Mouse (Mus musculus): ENCODE measurements around the gene Map1s.

The Map1s gene

DNA sequence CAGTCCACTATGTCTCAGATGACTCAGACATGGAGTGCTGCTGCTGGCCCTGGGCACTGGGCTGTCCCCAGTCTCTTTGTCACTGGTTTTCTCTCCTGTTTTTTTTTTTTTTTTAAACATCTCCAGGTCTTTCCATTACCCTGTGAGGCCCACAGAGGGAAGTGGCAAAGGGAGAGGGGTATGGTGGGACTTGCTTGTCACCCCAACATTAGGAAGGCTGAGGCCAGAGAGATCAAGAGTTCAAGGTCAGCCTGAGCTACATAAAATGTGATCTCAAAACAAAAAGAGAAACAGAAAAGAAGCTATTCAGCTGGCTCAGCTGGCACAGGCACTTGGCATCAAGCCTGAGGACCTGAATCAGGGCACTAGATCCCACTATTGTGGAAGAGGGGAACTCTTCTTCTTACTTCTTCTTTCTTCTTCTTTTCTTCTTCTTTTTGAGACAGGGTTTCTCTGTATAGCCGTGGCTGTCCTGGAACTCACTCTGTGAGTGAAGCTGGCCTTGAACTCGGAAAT is 4.8 kb upstream of the Map1s start:
- no peak for DNase-seq

DNA sequence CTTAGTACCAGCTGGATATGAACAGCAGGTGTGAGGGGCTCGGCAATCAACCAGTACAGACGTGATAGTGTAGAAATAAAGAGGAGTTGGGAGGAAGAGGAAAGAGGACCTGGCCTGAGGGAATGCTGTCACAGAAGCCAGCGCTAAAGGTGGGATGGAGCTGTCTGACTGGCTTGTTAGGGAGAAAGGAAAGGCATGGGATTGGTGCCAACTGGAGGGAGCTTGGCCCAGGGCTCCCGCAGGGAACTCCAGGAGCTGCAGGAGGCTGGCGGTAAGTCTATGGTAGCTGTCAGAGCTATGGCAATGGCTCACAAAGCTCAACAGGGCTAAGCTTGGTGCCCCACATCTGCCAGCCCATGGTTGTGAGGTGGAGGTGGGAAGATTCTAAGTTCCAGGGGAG is 3.5 kb upstream of the Map1s start:
- no peak for DNase-seq

DNA sequence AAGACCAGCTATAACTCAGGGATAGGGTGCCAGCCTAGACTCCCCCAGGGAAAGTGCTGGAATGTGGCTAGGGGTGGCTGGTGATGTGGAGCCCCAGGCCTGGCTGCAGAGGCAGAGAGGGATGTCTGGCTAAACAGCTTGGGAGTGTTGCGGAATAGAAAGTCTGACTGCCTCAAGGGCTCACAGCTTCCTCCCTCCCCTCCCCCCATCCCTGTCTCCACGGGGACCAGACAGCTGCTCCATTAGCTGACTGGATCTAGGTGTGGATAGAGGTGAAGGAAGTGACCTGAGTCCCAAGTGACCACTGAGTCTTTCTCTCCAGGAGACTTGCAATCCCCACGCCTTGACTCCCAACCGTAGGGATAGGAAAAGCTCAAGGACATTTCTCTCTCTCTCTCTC is 2.6 kb upstream of the Map1s start:
- DNase-seq: no peak

DNA sequence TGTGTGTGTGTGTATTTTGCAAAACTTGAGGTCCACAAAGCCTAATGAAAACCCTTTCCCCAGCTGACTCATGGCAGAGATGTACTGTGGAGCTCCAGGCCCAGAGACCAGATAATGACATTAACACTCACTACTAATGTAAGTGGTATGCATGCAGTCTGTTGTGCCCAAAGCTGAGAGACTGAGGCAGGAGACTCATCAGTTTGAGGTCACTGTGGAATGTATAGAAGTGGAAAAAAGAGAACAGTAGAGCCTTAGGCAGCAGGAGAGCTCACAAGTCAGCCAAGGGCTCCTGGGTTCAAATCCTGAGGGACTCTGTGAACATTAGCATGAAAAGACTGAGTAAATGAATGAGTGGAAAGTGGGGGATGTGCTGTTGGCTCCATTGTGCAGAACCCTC is 2.1 kb upstream of the Map1s start:
- no peak for DNase-seq

DNA sequence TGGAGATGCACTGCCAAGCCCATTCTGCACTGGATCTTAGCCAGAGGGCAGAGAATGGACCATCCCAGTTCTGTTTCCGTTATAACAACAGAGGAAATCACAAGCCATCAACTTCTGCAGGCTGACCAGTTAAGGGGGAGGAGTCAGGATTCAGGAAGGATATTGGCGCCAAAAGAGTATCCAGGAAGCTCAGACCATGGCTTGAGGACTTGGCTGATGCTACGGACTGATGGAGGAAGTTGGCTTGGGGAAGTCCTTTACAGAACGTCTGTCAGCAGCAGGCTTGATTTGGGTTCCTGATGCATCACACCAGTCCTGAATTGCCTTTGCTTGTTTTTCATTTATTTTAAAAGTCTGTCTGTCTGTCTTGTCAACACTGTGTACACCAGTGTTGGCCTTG is 1.2 kb upstream of the Map1s start:
- DNase-seq: no peak

DNA sequence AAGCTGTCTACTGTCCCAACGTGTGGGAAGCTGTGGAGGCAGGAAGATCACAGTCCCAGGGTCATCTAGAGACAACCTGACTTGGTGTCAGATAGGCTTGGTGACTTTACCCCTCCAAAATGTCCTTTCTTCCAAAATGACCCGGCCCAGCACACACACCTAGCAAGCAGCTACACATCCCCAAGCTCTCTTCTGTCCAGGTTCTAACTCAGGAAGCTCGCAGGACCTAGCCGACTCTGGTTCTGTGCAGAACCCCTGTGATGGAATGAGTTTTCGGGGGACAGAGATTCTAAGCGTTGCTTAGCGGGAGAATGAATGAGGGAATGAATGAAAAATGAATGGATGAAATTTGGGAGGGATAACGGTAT is 285 bp upstream of the Map1s start:
- no peak for DNase-seq

DNA sequence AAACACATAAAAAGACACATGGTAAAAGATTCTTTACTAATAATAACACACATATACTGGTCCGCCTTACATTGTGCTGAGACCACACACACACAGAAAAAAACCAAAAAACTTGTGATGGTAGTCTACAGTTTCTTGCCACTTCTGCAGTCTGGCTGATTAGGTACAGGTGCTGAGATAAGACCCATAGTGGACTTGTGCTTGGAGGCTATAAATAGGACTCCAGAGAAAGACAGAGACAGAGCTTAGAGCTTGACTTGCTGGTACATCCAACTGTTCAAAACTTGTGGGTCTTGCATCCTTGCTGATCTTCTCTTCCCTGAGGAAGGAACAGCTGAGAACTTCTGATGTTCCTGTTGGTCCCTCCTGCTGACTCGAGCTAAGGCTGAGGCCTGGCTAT is 1.8 kb downstream of the Map1s start:
- no peak for DNase-seq

DNA sequence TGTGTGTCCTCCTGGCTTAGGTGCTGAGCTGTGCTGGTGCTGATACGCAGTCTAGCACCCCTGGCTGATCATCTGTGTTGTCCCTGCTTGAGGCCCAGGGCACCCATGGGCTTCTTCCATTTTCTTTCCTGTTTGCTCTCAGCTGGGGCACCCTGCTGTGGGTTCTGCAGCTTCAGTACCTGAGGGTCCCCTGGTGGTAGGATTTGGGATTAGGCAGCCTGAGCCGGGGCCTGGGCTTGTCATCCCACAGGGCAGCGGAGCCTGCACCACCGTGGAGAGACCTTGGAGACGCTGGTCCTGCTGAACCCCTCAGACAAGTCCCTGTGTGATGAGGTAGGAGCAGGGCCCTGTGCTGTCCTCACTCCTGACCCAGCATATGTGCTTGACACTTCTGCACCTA is 5.9 kb downstream of the Map1s start:
- no peak for DNase-seq

DNA sequence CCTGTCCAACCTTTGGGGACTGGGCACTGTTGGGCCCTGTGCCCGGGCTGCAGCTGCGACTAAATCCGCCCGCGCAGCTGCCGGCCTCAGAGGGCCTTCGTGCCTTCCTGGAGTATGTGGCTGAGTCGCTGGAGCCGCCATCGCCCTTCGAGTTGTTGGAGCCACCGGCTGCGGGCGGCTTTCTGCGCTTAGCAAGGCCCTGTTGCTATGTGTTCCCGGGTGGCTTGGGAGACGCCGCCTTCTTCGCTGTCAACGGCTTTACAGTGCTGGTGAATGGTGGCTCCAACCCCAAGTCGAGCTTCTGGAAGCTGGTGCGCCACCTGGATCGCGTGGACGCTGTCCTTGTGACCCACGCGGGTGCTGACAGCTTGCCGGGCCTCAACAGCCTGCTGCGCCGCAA is 7.2 kb downstream of the Map1s start:
- DNase-seq: no peak

DNA sequence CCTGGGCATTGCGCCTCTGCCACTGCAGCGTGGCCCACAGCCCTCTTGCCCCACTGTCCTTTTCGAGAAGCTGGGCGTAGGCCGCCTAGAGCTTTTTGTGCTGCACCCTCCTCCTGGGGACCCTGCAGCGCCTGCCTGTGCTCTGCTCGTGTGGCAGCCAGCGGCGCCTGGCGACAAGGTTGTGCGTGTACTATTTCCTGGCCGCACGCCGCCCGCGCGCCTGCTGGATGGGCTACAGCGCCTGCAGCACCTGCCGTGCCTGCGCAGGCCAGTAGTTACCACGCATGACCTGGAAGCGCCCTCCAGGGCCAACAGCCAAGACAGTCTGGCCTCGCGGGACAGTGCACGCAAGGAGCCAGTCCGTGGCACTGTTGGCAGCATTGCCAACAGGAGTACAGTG is 7.8 kb downstream of the Map1s start:
- DNase-seq: no peak

DNA sequence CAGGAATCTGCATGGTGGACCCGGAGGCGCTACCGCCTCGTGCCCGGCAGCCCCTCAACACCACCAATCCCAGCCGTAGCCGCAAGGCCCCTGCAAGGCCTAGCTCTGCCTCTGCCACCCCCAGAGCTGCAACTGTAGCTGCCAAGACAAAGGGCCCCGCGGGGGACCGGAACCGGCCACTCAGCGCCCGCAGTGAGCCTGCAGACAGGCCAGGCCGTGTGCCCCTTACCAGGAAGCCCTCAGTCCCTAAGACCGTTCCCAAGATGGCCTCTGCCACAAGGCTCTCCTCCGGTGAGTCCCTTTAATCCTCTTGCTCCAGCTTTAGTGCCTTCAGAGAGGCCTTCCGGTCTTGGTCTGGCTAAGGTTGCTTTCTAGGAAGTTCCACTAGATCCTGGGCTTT is 9.0 kb downstream of the Map1s start:
- no peak for DNase-seq

DNA sequence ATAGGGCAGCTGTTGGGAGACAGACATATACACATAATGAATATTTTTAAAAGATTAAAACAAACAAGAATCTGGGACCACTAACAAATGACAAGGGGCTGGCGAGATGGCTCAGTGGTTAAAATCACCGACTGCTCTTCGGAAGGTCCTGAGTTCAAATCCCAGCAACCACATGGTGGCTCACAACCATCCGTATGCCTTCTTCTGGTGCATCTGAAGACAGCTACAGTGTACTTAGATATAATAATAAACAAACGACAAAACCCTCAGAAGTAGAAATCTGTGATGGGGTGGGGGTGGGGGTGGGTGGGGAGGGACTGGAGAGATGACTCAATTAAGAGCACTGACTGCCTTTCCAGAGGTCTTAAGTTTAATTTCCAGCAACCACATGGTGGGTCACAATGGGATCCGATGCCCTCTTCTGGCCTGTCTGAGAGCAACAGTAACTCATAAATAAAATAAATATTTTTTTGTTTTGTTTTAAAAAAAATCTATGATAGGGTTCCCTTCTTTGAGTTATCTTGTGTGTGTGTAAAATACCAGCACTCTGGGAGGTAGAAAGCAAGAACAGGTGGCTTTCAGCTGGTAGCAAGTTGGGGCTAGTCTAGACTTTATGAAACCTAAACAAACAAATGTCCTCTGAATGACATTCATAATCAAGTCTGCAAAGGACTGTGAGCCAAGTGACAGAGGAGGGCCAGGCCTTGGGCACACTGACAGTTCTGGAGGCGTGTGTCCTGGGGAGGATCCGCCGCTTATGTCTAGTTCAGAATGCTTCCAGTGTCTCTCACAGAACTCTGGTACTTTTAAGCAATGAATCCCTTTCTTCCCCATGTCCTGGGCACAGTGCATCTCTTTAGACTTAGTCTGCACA is 14.6 kb downstream of the Map1s start:
- no peak for DNase-seq

DNA sequence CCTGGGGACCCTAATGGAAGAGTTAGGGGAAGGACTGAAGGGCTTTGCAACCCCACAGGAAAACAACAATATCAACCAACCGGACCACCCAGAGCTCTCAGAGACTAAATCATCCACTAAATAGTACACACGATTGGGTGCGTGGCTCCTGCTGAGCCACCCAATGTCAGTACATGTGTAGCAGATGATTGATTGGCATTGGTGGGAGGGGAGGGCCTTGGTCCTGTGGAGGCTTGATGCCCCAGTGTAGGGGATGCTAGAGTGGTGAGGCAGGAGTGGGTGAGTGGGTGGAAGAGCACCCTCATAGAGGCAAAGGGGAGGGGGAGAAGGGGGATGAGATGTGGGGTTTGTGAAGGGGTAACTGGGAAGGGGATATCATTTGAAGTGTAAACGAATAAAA is 18.4 kb downstream of the Map1s start:
- DNase-seq: no peak

DNA sequence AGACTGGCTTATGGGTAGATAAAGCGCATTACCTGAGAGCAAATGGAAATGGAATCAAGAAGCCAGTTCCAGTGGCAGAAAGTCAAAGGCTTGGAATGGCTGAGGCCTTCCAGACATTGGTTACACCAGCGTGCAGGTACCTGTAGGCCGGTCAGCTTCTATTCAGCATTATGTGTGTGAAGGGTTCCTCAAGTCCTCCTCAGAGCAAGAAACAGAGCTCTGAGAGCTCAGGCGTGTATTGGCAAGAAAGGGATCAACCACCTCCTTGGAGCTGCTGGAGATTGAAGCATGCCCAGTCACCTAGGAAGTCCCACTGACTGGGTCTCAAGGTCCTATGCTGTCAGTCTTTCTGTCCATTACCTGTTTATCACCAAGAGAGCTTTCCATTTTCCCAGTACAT is 20.0 kb downstream of the Map1s start:
- no peak for DNase-seq

DNA sequence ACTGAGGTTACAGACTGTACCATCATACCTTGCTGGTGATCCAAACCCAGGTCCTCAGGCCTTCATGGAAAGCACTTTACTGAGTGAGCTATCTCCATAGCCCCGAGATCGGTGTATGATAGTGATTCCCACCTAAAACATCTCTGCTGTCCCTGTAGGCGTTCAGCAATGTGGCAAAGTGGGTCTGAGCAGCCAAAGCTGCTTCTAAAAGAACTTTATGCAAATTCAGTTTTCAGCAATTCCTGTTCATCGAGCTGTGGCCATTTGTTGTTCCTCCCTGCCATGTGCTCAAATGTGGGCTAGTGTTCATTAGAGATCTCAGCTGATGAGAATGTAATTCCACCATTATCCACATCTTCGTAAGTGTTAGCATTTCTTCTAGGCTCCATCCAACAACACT is 20.7 kb downstream of the Map1s start:
- DNase-seq: no peak

DNA sequence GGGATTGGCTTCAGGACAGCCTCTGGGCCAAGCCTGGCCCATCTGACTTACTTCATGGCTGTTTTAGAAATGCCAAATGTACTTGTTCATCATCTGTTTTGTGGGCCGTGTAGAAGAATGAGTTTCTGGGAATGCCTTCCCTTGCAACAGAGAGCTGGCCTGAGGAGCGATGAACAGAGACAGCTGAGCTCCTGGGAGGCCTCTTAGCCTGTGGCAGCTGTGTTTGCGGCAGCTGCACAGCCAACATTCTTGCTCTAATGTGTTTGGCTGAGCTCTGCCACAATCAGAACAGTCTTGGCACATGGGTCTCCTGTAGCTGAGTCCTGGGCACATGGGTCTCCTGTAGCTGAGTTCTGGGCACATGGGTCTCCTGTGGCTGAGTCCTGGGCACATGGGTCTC is 22.4 kb downstream of the Map1s start:
- no peak for DNase-seq

DNA sequence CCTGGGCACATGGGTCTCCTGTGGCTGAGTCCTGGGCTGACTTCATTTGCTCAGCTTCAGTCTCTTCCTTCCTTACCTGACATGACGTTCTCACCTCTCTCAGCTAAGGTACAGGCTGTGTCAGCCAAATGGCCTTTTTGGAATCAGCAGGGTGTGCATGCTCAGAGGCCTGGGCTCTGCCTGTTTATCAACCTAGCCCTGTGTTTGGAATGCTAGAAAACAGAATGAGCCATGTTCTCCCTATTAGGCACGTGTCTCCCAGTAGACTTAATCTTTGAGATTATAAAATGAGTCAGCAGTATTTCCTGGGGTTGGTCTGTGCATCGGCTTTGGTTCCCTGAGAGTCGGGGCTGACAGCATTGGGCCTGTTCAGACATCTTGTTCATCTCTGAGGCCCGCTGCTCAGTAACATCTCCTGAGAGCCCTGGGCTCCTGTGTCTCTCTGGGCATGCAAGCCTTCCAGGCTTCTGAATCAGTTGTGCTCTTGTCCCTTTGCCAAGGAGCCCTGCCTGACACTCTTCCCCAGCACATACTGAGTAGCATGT is 23.1 kb downstream of the Map1s start:
- no peak for DNase-seq

DNA sequence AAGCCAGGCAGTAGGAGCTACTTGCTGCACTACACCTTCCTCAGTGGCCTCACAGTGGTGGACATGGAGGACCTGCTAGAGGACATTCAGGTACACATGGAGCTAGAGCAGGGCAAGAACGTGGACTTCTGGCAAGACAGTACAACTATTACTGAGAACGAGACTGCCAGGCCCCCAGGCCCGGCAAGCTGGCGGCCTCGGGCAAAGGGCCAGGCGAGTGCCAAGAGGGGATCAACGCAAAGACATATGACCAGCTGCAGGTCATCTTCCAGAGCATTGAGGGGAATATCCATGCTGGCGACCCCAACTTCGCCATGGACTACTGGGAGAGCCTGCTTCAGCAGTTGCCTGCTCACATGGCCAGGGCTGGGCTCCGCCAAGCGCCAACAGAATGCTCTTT is 26.0 kb downstream of the Map1s start:
- DNase-seq: no peak

DNA sequence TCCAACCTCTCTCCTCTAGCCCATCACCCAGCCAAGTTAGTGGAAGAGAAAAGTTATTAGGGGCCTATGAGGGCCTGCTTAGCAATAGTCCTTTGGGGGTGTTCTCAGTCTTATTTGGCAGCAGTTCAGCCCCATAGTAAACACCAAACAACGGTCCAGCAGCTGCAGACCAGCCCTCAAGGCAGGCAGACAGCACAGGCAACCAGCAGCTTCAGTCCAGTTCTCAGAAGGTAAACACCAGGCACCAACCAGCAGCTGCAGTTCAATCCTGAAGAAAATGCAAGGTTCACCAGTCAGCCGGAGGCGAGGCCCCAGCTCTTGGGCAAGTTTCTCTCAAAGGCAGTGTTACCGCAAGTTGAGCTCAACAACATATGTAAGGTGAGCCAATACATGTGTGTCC is 27.3 kb downstream of the Map1s start:
- no peak for DNase-seq

DNA sequence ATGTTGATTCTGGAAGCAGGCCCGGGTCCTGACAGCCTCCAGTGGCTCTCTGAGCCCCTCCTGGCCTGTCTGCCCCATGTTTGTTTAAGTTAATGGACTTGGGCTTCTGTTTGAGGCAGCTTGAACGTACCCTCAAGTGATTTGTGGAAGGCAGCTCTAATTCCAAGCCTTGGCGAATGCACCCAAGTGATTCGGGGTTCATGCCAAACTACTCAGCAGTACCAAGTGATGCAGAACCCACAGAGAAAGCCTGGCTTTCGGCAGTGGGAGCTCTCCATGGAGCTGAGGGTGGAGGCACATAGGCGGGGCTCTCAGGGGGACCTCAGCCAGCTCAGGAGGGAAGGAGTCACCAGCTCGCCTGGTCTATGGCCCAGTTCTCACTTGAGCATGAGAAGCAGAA is 29.1 kb downstream of the Map1s start:
- DNase-seq: no peak

DNA sequence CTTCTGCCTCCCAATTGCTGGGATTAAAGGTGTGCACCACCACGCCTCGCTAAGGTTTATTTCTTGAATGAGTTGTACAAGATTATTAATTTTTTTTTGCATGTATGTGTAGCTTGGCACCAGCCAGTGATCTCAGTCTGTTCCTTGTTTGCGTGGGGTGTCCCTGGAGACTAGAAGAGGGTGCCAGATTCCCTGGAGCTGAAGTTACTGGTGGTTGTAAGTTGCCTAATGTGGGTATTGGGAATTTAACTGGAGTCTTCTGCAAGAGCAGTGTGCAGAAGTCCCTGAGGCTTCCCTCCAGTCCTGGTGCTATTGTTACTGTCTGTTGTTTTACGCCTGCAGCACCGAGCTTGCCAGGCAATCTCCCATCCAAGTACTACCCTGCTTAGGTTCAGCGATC is 31.5 kb downstream of the Map1s start:
- DNase-seq: no peak

DNA sequence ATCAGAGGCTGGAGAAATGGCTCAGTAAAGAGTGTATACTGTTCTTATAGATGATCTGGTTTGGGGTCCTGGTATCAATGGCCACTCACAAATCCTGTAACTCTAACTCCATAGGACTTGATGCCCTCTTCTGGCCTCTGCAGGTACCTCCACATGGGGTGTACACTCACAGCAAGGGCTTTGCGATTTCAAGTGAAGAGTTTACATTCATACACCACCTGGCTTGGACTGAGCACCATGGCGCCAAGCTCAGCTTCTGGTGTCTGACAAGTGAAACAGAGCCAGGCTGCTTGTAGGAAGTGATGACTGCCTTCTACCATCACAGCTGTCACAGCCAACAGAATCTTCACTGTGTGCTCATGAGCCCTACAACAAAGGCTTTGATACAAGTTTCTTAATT is 35.7 kb downstream of the Map1s start:
- DNase-seq: no peak

DNA sequence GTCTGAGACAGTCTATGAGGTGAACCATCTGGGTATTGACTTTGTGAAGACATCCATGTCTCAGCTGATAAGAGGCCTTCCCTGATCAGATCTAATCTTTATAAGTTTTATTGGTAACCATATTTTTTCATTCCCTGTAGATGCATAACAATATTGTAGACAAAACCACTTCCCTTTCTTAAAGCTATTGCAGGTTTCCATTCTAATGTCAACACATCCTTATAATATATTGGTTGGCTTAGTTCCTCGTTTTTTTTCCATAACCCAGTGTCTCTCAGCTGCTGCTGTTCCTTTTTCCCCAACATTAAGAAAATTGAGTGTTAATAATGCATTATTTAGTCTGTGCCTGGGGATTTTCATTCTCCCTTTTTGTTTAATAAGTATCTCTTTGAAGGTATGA is 37.5 kb downstream of the Map1s start:
- DNase-seq: no peak

DNA sequence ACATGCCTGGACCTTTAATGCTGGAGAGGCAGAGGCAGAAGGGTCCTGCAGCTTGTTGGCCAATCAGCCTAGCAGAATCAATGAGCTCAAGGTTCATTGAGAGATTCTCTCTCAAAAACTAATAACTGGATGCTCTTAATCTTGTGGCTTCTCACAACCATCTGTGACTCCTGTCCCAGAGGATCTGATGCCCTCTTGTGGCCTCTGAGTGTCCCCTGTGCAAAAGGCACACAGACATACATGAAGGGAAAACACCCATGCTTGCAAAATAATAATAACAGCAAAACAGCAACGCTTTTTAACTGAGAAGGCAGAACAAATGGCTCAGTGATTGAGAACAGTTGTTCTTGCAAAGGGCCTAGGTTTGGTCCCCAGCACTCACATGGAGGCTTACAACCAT is 44.1 kb downstream of the Map1s start:
- DNase-seq: no peak
